7 mouse cellular contexts compared by ENCODE assay signal in the genomic region with DNA sequence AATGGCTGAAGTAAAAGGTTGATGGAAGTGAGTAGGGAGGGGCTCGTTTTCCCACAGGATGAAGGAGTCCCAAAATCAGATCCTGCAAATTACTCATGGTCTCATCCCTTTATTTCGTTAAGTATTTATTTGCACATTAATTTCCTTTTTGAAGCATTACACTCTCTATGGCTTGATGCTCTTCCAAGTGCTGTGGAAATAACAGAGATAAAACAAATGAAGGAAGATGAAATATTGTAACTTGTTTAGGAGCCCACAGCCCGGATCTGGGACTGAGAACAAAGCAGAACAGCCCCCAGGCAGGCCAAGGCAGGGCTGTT.
A peak's percentile ranks its signal among the peaks of the same experiment; 100 is the strongest.
DNase-seq lines count a peak whose midpoint lies in the region; ATAC-seq and TF ChIP-seq lines count a peak whose summit lies in the region.
"Not testable (repeated sequence)": the region's sequence is repeated elsewhere in the genome, so short reads cannot be mapped to it uniquely, and the experiment has no call there.

No protein-coding gene starts in this region.

- H3K79me2 ChIP-seq in macrophage (ENCODE audit: inconsistent target): not testable (repeated sequence)

- peak overlapping the region; percentile 59 for H3K4me3 ChIP-seq in embryonic facial prominence, embryonic 10.5 days
- peak overlapping the region; percentile 75 for H3K4me3 ChIP-seq in gastrocnemius, adult 2 months
- H3K4me3 ChIP-seq in hindbrain, embryonic 16.5 days (ENCODE audit: low read length): peak overlapping the region; percentile 48
- peak overlapping the region; percentile 49 for H3K4me3 ChIP-seq in limb, embryonic 12.5 days (replicated peaks)
- peak overlapping the region; percentile 7; the same call in 1 of the 2 replicates for H3K4me3 ChIP-seq in macrophage (ENCODE audit: inconsistent target)
- H3K4me3 ChIP-seq in neural tube, embryonic 14.5 days (ENCODE audit: low read depth, low read length): peak overlapping the region; percentile 41

- H3K4me2 ChIP-seq in hindbrain, embryonic 16.5 days (ENCODE audit: low read length): 0 out of 2 replicates have a peak overlapping the region, but pooled peaks have one; percentile 35
- peak overlapping the region; percentile 13; the same call in 1 of the 2 replicates for H3K4me2 ChIP-seq in limb, embryonic 12.5 days
- not testable (repeated sequence) for H3K4me2 ChIP-seq in neural tube, embryonic 14.5 days (ENCODE audit: low read depth, low read length)

- not testable (repeated sequence) for H3K4me1 ChIP-seq in embryonic facial prominence, embryonic 10.5 days; hindbrain, embryonic 16.5 days (ENCODE audit: control insufficient read depth, insufficient read depth, low read depth, low read length); limb, embryonic 12.5 days (replicated peaks); neural tube, embryonic 14.5 days (ENCODE audit: control insufficient read depth, insufficient read depth, low read length)

- not testable (repeated sequence) for H3K27ac ChIP-seq in embryonic facial prominence, embryonic 10.5 days (replicated peaks); hindbrain, embryonic 16.5 days (ENCODE audit: low read depth, low read length); limb, embryonic 12.5 days; macrophage; neural tube, embryonic 14.5 days (ENCODE audit: low read depth, low read length)
- H3K27ac ChIP-seq in gastrocnemius, adult 2 months: peak overlapping the region; percentile 83

- DNase-seq in NIH3T3 (ENCODE audit: low read depth): peak; percentile 34
- DNase-seq in embryonic facial prominence, embryonic 10.5 days (ENCODE audit: low spot score): peak; percentile 7
- not testable (repeated sequence) for DNase-seq in gastrocnemius, adult 2 months

- not testable (repeated sequence) for TF ChIP-seq CTCF in gastrocnemius, adult 2 months (IDR thresholded peaks at IDR 0.05)

- not testable (repeated sequence) for H3K36me3 ChIP-seq in embryonic facial prominence, embryonic 10.5 days (replicated peaks); hindbrain, embryonic 16.5 days (ENCODE audit: control insufficient read depth, insufficient read depth, low read length); limb, embryonic 12.5 days; macrophage (ENCODE audit: inconsistent target); neural tube, embryonic 14.5 days (ENCODE audit: control insufficient read depth, insufficient read depth, low read length)

- H3K27me3 ChIP-seq in embryonic facial prominence, embryonic 10.5 days (replicated peaks; ENCODE audit: low read depth, poor library complexity, severe bottlenecking); hindbrain, embryonic 16.5 days (replicated peaks; ENCODE audit: control insufficient read depth, insufficient read depth, low read length); limb, embryonic 12.5 days; neural tube, embryonic 14.5 days (ENCODE audit: control insufficient read depth, insufficient read depth, low read length): not testable (repeated sequence)

- H3K9ac ChIP-seq in hindbrain, embryonic 16.5 days (ENCODE audit: low read depth, low read length); neural tube, embryonic 14.5 days (replicated peaks; ENCODE audit: low read depth, low read length): not testable (repeated sequence)
- H3K9ac ChIP-seq in limb, embryonic 12.5 days (replicated peaks): peak overlapping the region; percentile 62; the same call in 1 of the 2 replicates

- 39% methylated on average over 3 of the region's 3 CpGs for WGBS in embryonic facial prominence, embryonic 10.5 days
- 36% methylated on average over 3 of the region's 3 CpGs for WGBS in hindbrain, embryonic 16.5 days
- WGBS in limb, embryonic 12.5 days: 34% methylated on average over 3 of the region's 3 CpGs
- 20% methylated on average over 2 of the region's 3 CpGs for WGBS in macrophage (ENCODE audit: missing documents)
- 36% methylated on average over 3 of the region's 3 CpGs for WGBS in neural tube, embryonic 14.5 days

- H3K9me3 ChIP-seq in embryonic facial prominence, embryonic 10.5 days; hindbrain, embryonic 16.5 days (ENCODE audit: control insufficient read depth, low read length); limb, embryonic 12.5 days; neural tube, embryonic 14.5 days (ENCODE audit: control insufficient read depth, low read length): not testable (repeated sequence)

- not testable (repeated sequence) for ATAC-seq in hindbrain, embryonic 16.5 days; limb, embryonic 12.5 days (ENCODE audit: insufficient number of reproducible peaks, insufficient read depth, low FRiP score, low TSS enrichment, low read depth); neural tube, embryonic 14.5 days (ENCODE audit: low read depth)

- intact Hi-C loops in gastrocnemius, adult 2 months (cut with DNase I): not testable (repeated sequence)

Comparison
In these comparisons a context has a peak if more than half of its experiments do, and no peak if none do; other contexts are left out.
1. H3K4me3 ChIP-seq: peak in every context shown above with its lines; median percentile 75 in gastrocnemius, adult 2 months; 59 in embryonic facial prominence, embryonic 10.5 days; 49 in limb, embryonic 12.5 days; 48 in hindbrain, embryonic 16.5 days; 41 in neural tube, embryonic 14.5 days; 7 in macrophage.